Mouse (Mus musculus) midbrain, embryonic 16.5 days (tissue): ENCODE results near the gene Cort. TPM values are rescaled to one million over a fixed set of nuclear protein-coding genes. Genes with fewer than 3 reads are reported as not detected.
A peak's percentile ranks its signal among the peaks of the same experiment; 100 is the strongest.
"Not testable (repeated sequence)": the region's sequence is repeated elsewhere in the genome, so short reads cannot be mapped to it uniquely, and the experiment has no call there.

Source experiments
- ATAC-seq: fragments of 200-750 bp; cut with Nextera tagmentation; 2 replicates; pipeline ENCODE4 v1.8.0; 2017; ENCODE audit warnings: moderate TSS enrichment
- H3K27ac ChIP-seq: fragments of 300-500 bp; sonication (generic); 2 replicates; pipeline ENCODE4 v1.5.1; 2014; ENCODE audit warnings: mild to moderate bottlenecking, low read length, mixed read lengths
- H3K27me3 ChIP-seq: fragments of 300-500 bp; sonication (generic); 2 replicates; pipeline ENCODE4 v1.6.1; 2014; ENCODE audit warnings: low read depth, low read length, mixed read lengths; ENCODE audit not compliant: control insufficient read depth, insufficient read depth
- H3K36me3 ChIP-seq: fragments of 300-500 bp; sonication (generic); 2 replicates; pipeline ENCODE4 v1.6.1; 2014; ENCODE audit warnings: mild to moderate bottlenecking, low read length, moderate library complexity, mixed read lengths; ENCODE audit not compliant: control insufficient read depth, insufficient read depth
- H3K4me1 ChIP-seq: fragments of 300-500 bp; sonication (generic); 2 replicates; pipeline ENCODE4 v1.6.1; 2014; ENCODE audit warnings: mild to moderate bottlenecking, low read length, mixed read lengths; ENCODE audit not compliant: control insufficient read depth, insufficient read depth
- H3K4me2 ChIP-seq: fragments of 300-500 bp; sonication (generic); 2 replicates; pipeline ENCODE4 v1.6.1; 2014; ENCODE audit warnings: mild to moderate bottlenecking, low read length, mixed read lengths
- H3K4me3 ChIP-seq: fragments of 300-500 bp; sonication (generic); 2 replicates; pipeline ENCODE4 v1.5.1; 2014; ENCODE audit warnings: low read depth, mild to moderate bottlenecking, low read length, moderate library complexity, mixed read lengths
- H3K9ac ChIP-seq: fragments of 300-500 bp; sonication (generic); 2 replicates; pipeline ENCODE4 v1.6.1; 2014; ENCODE audit warnings: low read depth, low read length, mixed read lengths
- H3K9me3 ChIP-seq: fragments of 300-500 bp; sonication (generic); replicated peaks from 2 replicates; pipeline ENCODE4 v1.6.1; 2014; ENCODE audit warnings: mild to moderate bottlenecking, low read length, mixed read lengths; ENCODE audit not compliant: control insufficient read depth, poor library complexity, severe bottlenecking
- WGBS: fragments of 180-500 bp; shearing (Covaris S2); extraction: QIAGEN DNeasy Blood & Tissue Kit; methylation state at CpG from one replicate; pipeline ENCODE4 v1.1.7; 2014; 5-methylcytosine and 5-hydroxymethylcytosine counted together
- polyA plus RNA-seq: library from polyadenylated mRNA; unstranded; fragments of >200 nt; fragmentation: Nextera tagmentation; extraction: Ambion mirVana; gene quantifications from 2 replicates; pipeline ENCODE4 v1.2.1, GENCODE M21; 2015

Gene Cort
- polyA plus RNA-seq, 1 experiment from 2014 or later, result 0.77 TPM

DNA sequence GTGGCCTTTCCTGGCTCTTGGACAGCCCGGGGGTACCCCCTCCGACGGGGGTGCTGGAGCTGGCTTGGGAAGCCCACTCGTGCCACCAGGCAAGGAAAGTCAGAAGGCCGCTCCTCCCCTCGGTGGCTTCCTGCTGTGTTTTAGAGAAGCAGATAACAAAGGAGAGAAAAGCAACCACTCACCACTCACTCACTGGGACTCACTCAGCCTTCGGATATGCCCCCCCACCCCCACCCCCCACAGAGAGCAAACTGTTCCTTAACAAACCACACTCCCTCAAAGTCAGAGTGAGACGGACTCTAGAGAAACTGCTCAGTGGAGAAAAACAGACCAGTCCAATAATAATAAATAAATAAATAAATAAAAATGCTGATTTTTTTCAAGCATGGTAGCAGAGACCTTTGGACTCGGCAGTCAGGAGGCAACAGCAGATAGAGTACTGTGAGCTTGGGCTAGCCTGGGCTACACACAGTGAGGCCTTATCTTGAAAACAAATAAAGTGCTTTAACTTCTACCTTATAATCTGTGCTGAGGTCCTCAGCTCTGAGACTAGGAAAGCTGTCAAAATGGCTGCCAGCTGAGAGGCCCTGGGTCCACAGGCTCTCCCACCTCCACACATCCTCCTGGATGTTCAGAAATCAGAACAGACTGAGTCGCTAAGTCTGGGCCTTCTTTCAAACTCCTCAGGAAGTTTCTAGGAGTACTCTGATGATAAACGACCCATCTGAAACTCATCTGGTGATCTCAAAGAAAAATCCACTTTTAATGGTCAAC, 1.0 kb downstream of the Cort start:
- H3K4me2 ChIP-seq, result no peak overlapping the region
- no peak overlapping the region for H3K27ac ChIP-seq
- H3K4me1 ChIP-seq, result no peaks in the 10 kb centered on the region
- H3K27me3 ChIP-seq, result no peaks in the 10 kb centered on the region
- no peak overlapping the region for H3K4me3 ChIP-seq
- 0 out of 2 replicates have a peak, but pooled peaks cover 3% of the 10 kb centered on the region for H3K36me3 ChIP-seq
- no peak overlapping the region for H3K9ac ChIP-seq
- ATAC-seq, result no peak
- 45% methylated on average over 11 of the region's 11 CpGs for WGBS
- H3K9me3 ChIP-seq, result no peaks in the 10 kb centered on the region

DNA sequence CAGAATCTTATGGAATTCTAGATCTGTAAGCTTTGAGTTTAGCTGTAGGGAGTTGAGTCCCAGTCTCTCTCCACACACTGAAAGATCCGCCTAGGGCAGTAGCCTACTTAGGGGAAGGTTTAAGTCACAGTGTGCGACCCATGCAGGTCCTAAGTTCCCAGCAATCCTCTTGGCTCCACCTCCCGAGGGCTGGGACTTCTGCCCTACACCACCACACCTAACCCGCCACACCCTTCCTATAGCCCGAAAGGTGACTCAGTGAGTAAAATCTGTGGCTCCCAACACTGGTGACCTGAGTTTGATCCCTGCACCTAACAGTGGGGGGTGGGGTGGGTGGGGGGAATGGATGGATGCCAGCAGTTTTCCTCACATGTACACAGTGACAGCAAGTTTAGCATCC, 3.1 kb downstream of the Cort start:
- WGBS, result 67% methylated on average over 5 of the region's 5 CpGs
- no peak for ATAC-seq
- no peak overlapping the region for H3K27ac ChIP-seq

DNA sequence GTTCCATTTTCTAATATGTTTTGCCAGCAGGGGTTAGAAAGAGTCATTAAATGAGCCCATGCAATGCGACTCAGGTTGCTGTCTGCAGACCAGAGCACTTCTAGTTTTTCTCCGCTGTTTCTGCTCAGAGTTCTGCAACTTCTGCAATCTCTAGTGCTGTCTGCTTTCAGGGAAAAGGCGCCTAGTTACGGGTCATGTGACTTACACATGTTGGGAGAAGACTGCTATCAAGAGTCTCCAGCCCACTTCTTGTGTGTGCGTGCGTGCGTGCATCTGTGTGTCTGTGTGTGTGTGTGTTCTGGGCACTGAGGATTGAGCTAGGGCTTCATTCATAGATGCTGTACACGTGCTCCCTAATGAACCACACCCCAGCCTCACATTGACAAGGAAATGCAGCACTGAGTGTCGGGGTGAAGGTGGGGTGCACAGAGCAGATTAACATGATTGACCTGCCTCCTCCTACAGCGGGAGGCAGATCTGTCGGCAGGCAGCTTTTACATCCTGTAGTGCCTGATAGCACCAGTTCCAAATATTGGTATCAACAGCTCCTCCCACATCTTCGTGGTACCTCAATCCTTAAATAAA, 6.5 kb downstream of the Cort start:
- not testable (repeated sequence) for H3K4me1 ChIP-seq, H3K4me2 ChIP-seq, H3K27me3 ChIP-seq, ATAC-seq, H3K27ac ChIP-seq, H3K4me3 ChIP-seq, H3K9me3 ChIP-seq, H3K9ac ChIP-seq
- peaks cover 14% of the 10 kb centered on the region; the same call in 1 of the 2 replicates for H3K36me3 ChIP-seq
- 75% methylated on average over 12 of the region's 12 CpGs for WGBS

More for the DNA sequence above, 3.1 kb downstream of the Cort start:
- Histone ChIP-seq H3K36me3 (0 out of 2 replicates have a peak, but pooled peaks cover 6% of the 10 kb centered on the region), H3K4me1 (no peaks in the 10 kb centered on the region), H3K4me3 (no peak overlapping the region), H3K4me2 (no peak overlapping the region), H3K9me3 (no peaks in the 10 kb centered on the region), H3K27me3 (no peaks in the 10 kb centered on the region), H3K9ac (no peak overlapping the region)

DNA sequence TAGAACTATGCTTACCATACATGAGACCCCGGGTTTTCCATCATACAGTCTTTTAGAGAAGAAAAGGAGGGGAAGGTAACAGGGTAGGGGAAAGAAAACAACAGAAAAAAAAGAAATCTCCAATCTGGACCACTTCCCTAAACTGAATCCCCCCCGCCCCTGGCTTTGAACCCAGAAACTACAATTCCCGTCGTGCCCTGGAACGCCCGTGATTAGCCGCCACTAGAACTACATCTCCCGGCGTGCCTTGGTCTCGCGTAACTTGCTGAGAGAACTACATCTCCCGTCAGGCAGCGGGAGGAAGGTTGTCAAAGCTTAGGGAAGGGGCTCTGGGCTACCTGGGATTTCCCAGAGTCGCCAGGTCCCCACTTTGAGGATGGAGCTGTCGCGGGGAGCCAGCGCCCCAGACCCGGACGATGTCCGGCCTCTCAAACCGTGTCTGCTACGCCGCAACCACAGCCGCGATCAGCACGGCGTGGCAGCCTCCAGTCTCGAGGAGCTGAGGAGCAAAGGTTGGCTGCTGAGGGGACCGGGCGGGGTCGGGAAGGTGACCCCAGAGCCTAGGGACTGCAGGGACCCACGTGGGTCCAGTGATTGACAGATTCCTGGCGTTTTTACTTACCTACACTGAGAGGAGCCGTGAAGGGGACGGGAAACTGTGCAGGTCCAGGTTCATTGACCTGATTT, 22.5 kb downstream of the Cort start, which contains the start of gene Dffa:
Dffa (plus strand) TSS at position 272 of the 687 bp plus-strand sequence.
- ATAC-seq, result peak; percentile 91
- H3K27ac ChIP-seq, result peak within 1 kb of the TSS; percentile 66
- no peaks in the 10 kb centered on the region for H3K27me3 ChIP-seq
- peak within 1 kb of the TSS; percentile 72 for H3K4me2 ChIP-seq
- H3K9me3 ChIP-seq, result no peaks in the 10 kb centered on the region
- no peaks in the 10 kb centered on the region for H3K36me3 ChIP-seq
- WGBS, result under 1% methylated on average over 35 of the region's 35 CpGs
- peaks cover 7% of the 10 kb centered on the region for H3K4me1 ChIP-seq
- peak within 1 kb of the TSS; percentile 91 for H3K9ac ChIP-seq
- H3K4me3 ChIP-seq, result peak within 1 kb of the TSS; percentile 84

DNA sequence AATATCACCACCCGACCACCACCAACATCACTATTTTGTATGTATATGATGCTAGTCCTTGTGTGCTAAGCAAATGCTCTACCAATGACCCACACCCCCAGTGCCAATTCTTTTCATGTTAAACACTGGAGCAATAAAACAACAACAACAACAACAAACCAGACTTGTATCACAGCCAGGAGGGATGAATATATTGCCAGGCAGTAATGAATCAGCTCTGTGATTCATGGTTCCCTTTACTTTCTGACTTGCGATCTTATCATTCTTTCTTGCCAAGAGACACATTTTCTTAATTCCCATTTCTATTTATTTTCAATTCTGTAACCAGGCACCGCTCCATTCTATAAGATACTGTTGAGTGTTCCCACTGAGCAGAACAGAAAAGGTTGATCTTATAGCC, 25.1 kb downstream of the Cort start:
- H3K4me1 ChIP-seq, result peaks cover 18% of the 10 kb centered on the region
- no peak overlapping the region for H3K4me2 ChIP-seq
- H3K27ac ChIP-seq, result no peak overlapping the region
- no peak overlapping the region for H3K9ac ChIP-seq
- no peak for ATAC-seq
- H3K4me3 ChIP-seq, result no peak overlapping the region
- H3K27me3 ChIP-seq, result no peaks in the 10 kb centered on the region
- 88% methylated on average over 3 of the region's 3 CpGs for WGBS
- H3K9me3 ChIP-seq, result no peaks in the 10 kb centered on the region
- no peaks in the 10 kb centered on the region for H3K36me3 ChIP-seq

DNA sequence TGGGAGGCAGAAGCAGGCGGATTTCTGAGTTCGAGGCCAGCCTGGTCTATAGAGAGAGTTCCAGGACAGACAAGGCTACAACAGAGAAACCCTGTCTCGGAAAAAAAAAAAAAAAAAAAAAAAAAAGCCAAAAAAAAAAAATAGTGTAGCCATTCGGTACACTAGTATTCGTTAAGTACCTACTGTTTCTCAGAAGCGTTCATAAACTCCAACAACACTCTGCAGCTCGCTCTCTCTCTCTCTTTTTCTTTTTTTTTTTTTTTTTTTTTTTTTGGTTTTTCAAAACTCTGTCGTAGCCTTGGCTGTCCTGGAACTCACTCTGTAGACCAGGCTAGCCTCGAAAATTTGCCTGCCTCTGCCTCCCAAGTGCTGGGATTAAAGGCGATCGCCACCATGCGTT, 26.1 kb downstream of the Cort start:
- H3K27me3 ChIP-seq, ATAC-seq, H3K9ac ChIP-seq, H3K36me3 ChIP-seq, H3K27ac ChIP-seq, H3K9me3 ChIP-seq, H3K4me2 ChIP-seq, H3K4me3 ChIP-seq: not testable (repeated sequence)
- WGBS, result 86% methylated on average over 12 of the region's 12 CpGs
- H3K4me1 ChIP-seq, result peaks cover 18% of the 10 kb centered on the region

DNA sequence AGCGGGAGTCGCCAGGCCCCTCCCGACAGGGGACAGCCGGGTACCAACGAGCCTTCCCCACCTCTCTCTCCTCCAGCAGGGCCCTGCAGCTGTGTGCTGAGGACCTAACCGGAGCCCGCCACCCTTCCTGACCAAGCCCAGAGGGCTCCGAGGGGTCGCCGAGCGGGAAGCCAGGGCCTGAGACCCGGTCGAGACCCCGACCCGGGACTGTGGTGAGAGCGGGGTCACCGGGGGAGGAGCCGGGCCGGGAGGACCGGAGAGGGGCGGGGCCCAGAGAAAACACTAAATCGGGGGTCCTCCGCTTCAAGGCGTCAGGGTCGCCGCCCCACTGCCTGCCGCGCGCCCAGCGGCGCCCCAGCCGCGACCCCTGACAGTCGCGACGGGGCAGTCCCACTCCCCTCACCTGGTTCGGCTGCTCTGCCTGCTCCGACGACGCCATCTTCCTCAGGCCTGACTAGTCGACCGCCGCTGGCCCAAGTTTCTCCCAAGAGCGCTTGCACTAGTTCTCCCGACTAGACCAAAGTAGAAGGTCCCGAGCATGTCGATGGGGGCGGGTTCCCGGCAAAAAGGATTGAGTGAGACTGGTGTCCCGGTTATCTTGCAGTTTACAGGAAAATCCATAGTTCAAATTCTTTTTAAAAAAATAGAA, 27.1 kb downstream of the Cort start, which contains the start of gene Pex14:
Pex14 (minus strand) TSS at position 508 of the 649 bp plus-strand sequence.
- no peaks in the 10 kb centered on the region for H3K27me3 ChIP-seq
- H3K4me1 ChIP-seq, result peaks cover 11% of the 10 kb centered on the region
- H3K9ac ChIP-seq, result peak within 1 kb of the TSS; percentile 95
- H3K36me3 ChIP-seq, result no peaks in the 10 kb centered on the region
- ATAC-seq, result peak; percentile 75
- H3K4me2 ChIP-seq, result peak within 1 kb of the TSS; percentile 98
- WGBS, result 0% methylated on average over 49 of the region's 50 CpGs
- peak within 1 kb of the TSS; percentile 58 for H3K27ac ChIP-seq
- no peaks in the 10 kb centered on the region for H3K9me3 ChIP-seq
- H3K4me3 ChIP-seq, result peak within 1 kb of the TSS; percentile 100

DNA sequence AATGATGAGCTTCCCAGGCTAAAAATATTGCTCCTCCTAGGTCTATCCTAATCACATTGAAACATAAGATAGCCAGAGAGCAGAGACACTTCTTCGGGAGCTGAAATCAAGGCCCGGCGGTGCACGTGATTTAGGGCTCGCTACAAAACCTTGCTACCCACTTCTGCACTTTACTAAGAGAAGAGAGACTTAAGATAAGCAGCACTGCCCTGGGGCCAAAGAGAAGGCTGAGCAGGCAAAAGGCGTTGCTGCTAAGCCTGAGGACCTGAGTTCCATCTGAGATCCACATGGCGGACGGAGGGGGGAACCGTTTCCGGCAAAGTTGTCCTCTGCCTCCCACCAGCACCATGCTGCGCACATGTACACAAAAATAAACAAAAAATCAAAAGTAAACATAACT, 28.0 kb downstream of the Cort start:
- Histone ChIP-seq H3K4me3 (peak overlapping the region; percentile 100), H3K27me3 (no peaks in the 10 kb centered on the region), H3K9me3 (no peaks in the 10 kb centered on the region), H3K4me2 (peak overlapping the region; percentile 98), H3K27ac (no peak overlapping the region), H3K36me3 (no peaks in the 10 kb centered on the region), H3K9ac (peak overlapping the region; percentile 95), H3K4me1 (peaks cover 10% of the 10 kb centered on the region)
- 27% methylated on average over 11 of the region's 11 CpGs for WGBS
- no peak for ATAC-seq
